Mouse (Mus musculus): Measurements from ENCODE around the gene Lcn10. TPM values are rescaled to one million over a fixed set of nuclear protein-coding genes. Genes with fewer than 3 reads are reported as not detected.
"Not testable (repeated sequence)": the region's sequence is repeated elsewhere in the genome, so short reads cannot be mapped to it uniquely, and the experiment has no call there.

The Lcn10 gene
- total RNA-seq, 2 experiments from 2014 or later, result not detected

- intact Hi-C loops (cut with DNase I), result no loop called here
- DNase-seq, result no peak
These were observed 21.2 kb downstream of the Lcn10 start for GRCm38 (mm10) chr2:25703706-25704105.

- intact Hi-C loops (cut with DNase I), result no loop called here
- DNase-seq, result peak; percentile 77 to 78
These were observed 24.3 kb downstream of the Lcn10 start, which contains the start of gene Bmyc for GRCm38 (mm10) chr2:25706643-25707481. TSS of gene Bmyc (plus strand) at chr2:25706739.

- peak in 1 of 2 experiments; percentile 37 for DNase-seq
- intact Hi-C loops (cut with DNase I), result no loop called here
These were observed 25.6 kb downstream of the Lcn10 start for GRCm38 (mm10) chr2:25708121-25708520.

GRCm38 (mm10) chr2:25709056-25709455 is 26.5 kb downstream of the Lcn10 start:
- DNase-seq; intact Hi-C loops (cut with DNase I): not testable (repeated sequence)

GRCm38 (mm10) chr2:25709791-25710190 is 27.3 kb downstream of the Lcn10 start:
- DNase-seq; intact Hi-C loops (cut with DNase I): not testable (repeated sequence)

GRCm38 (mm10) chr2:25711641-25712040 is 29.1 kb downstream of the Lcn10 start:
- intact Hi-C loops (cut with DNase I); DNase-seq: not testable (repeated sequence)

- intact Hi-C loops (cut with DNase I), result no loop called here
- DNase-seq, result no peak
These were observed 34.7 kb downstream of the Lcn10 start for GRCm38 (mm10) chr2:25717222-25717621.

- intact Hi-C loops (cut with DNase I), result no loop called here
- DNase-seq, result no peak
These were observed 50.8 kb downstream of the Lcn10 start for GRCm38 (mm10) chr2:25733199-25733930.

Other genes starting within 250 kb of the Lcn10 start
- gene Clic3, start 225.9 kb upstream of the Lcn10 start, total RNA-seq (2021), result 1 to 10 TPM; 3.0 to 3.9 TPM
- gene Paxx, start 221.6 kb upstream of the Lcn10 start, total RNA-seq (2021), result 10 to 100 TPM; 22.9 to 23.4 TPM
- 10 to 100 TPM; 30.9 to 38.6 TPM for gene Ptgds, start 212.7 kb upstream of the Lcn10 start, total RNA-seq (2021)
- gene Lcn12, start 188.8 kb upstream of the Lcn10 start, total RNA-seq (2021), result not detected
- 10 to 100 TPM; 92.0 to 96.2 TPM for gene Fbxw5, start 182.0 kb upstream of the Lcn10 start, total RNA-seq (2021)
- under 1 TPM; 0.51 to 0.98 TPM for gene C8g, start 181.0 kb upstream of the Lcn10 start, total RNA-seq (2021)
- gene Traf2, start 135.8 kb upstream of the Lcn10 start, total RNA-seq (2021), result 10 to 100 TPM; 16.6 to 16.7 TPM
- 100 to 1,000 TPM; 175 to 185 TPM for gene Edf1, start 124.9 kb upstream of the Lcn10 start, total RNA-seq (2021)
- 1 to 10 TPM; 3.0 to 5.2 TPM for gene Mamdc4, start 107.9 kb upstream of the Lcn10 start, total RNA-seq (2021)
- gene Phpt1, start 107.5 kb upstream of the Lcn10 start, total RNA-seq (2021), result 10 to 100 TPM; 75.4 to 76.0 TPM
- under 1 TPM in 1 of 2 experiments, not detected in 1; 0.10 TPM for gene Ajm1, start 101.0 kb upstream of the Lcn10 start, total RNA-seq (2021)
- 10 to 100 TPM; 48.1 to 49.7 TPM for gene Rabl6, start 74.2 kb upstream of the Lcn10 start, total RNA-seq (2021)
- gene Ccdc183, start 65.0 kb upstream of the Lcn10 start, total RNA-seq (2021), result not detected
- gene Tmem141, start 60.7 kb upstream of the Lcn10 start, total RNA-seq (2021), result 10 to 100 TPM; 16.6 to 22.5 TPM
- gene Fcna, start 54.7 kb upstream of the Lcn10 start, total RNA-seq (2021), result 1 to 10 TPM; 6.3 TPM
- gene Lcn8, start 29.6 kb upstream of the Lcn10 start, total RNA-seq (2021), result 1 to 10 TPM; 1.1 TPM
- not detected for gene Lcn5, start 24.8 kb upstream of the Lcn10 start, total RNA-seq (2021)
- gene Lcn6, start 5.9 kb upstream of the Lcn10 start, total RNA-seq (2021), result not detected
- gene Obp2a, start 17.3 kb downstream of the Lcn10 start, total RNA-seq (2021), result not detected
- 10 to 100 TPM; 12.0 to 12.6 TPM for gene Bmyc, start 24.0 kb downstream of the Lcn10 start, total RNA-seq (2021)
- not detected for gene Obp2b, start 54.3 kb downstream of the Lcn10 start, total RNA-seq (2021)
- gene Lcn3, start 82.8 kb downstream of the Lcn10 start, total RNA-seq (2021), result not detected
- gene Lcn11, start 94.3 kb downstream of the Lcn10 start, total RNA-seq (2021), result not detected
- gene Gm13539, start 99.5 kb downstream of the Lcn10 start, total RNA-seq (2021), result not detected
- not detected for gene Glt6d1, start 133.1 kb downstream of the Lcn10 start, total RNA-seq (2021)
- not detected for gene Lcn9, start 140.4 kb downstream of the Lcn10 start, total RNA-seq (2021)
- gene Sohlh1, start 164.5 kb downstream of the Lcn10 start, total RNA-seq (2021), result not detected
- 1 to 10 TPM in 1 of 2 experiments, under 1 TPM in 1; 0.78 to 1.3 TPM for gene Kcnt1, start 181.0 kb downstream of the Lcn10 start, total RNA-seq (2021)

Measured in heart, postnatal 14 days (tissue).